Mouse (Mus musculus) heart, adult 2 months (tissue): ENCODE measurements around the gene B3galt5. TPM values are rescaled to one million over a fixed set of nuclear protein-coding genes. Genes with fewer than 3 reads are reported as not detected.

Experiments
- DNase-seq, 2 experiments: peaks; one replicate each; pipeline ENCODE4 v3.0.0; 2021
- H3K27ac ChIP-seq: fragments of 200-600 bp; 2 replicates; pipeline ENCODE4 v1.8.1; 2022
- H3K27me3 ChIP-seq: fragments of 200-500 bp; 2 replicates; pipeline ENCODE4 v1.6.1; 2012; ENCODE audit warnings: mild to moderate bottlenecking, low read length, inconsistent platforms, mixed read lengths; ENCODE audit not compliant: control insufficient read depth, insufficient read depth
- H3K36me3 ChIP-seq: fragments of 200-500 bp; 2 replicates; pipeline ENCODE4 v1.6.1; 2012; ENCODE audit warnings: low read length, inconsistent platforms; ENCODE audit not compliant: control insufficient read depth, insufficient read depth
- H3K4me1 ChIP-seq: fragments of 200-500 bp; 2 replicates; pipeline ENCODE4 v1.6.1; 2011; ENCODE audit warnings: low read length; ENCODE audit not compliant: control insufficient read depth, insufficient read depth
- H3K4me3 ChIP-seq: fragments of 200-600 bp; 2 replicates; pipeline ENCODE4 v1.8.1; 2022
- H3K79me2 ChIP-seq: fragments of 200-500 bp; replicated peaks from 2 replicates; pipeline ENCODE4 v1.6.1; 2012; ENCODE audit warnings: mild to moderate bottlenecking, inconsistent platforms, low read length, moderate library complexity, mixed read lengths; ENCODE audit not compliant: control insufficient read depth, insufficient read depth
- H3K9ac ChIP-seq: fragments of 200-500 bp; 2 replicates; pipeline ENCODE4 v1.6.1; 2012; ENCODE audit warnings: low read depth, mild to moderate bottlenecking, control low read depth, inconsistent platforms, low read length, mixed read lengths
- CTCF ChIP-seq: fragments of 200-600 bp; IDR thresholded peaks from 2 replicates; pipeline ENCODE4 v1.8.1; 2022; ENCODE audit warnings: antibody characterized with exemption, mild to moderate bottlenecking, moderate library complexity
- EP300 ChIP-seq: fragments of 200-500 bp; IDR thresholded peaks from 2 replicates; pipeline ENCODE4 v1.6.1; 2011; ENCODE audit warnings: low read depth, low read length, control low read depth; ENCODE audit not compliant: insufficient read depth
- POLR2A ChIP-seq: fragments of 200-500 bp; IDR thresholded peaks from 2 replicates; pipeline ENCODE4 v1.6.1; 2011; ENCODE audit warnings: mild to moderate bottlenecking, low read depth, low read length, control low read depth; ENCODE audit not compliant: insufficient read depth
- WGBS: fragments of 180-500 bp; shearing (Covaris S2); methylation state at CpG from one replicate; pipeline ENCODE4 v1.1.7; 2018; 5-methylcytosine and 5-hydroxymethylcytosine counted together
- intact Hi-C: fragments of 180-260 bp; cut with DNase I; formaldehyde crosslinking; loops from one replicate; pipeline ENCODE4 v1.15.1; 2025
- long read RNA-seq: library from polyadenylated mRNA; stranded (forward); transcript quantifications from one replicate; pipeline ENCODE4 v2.0.0, GENCODE M21; 2021
- polyA plus RNA-seq: library from polyadenylated mRNA; depleted of rRNA; stranded (reverse); fragments of >200 nt; gene quantifications from 2 replicates; pipeline ENCODE4 v1.2.3, GENCODE M21; 2012; rRNA removed
- total RNA-seq, 2 experiments: library from RNA; stranded (reverse); gene quantifications; 2 replicates each; pipeline ENCODE4 v1.2.3; 2021

Gene B3galt5
- not detected for total RNA-seq
- polyA plus RNA-seq = 0.03 TPM in 1 of 2 replicates, not detected in the other
- long read RNA-seq = 0 reads

- H3K9ac ChIP-seq = no peak within 1 kb of the TSS
- H3K4me1 ChIP-seq = no peaks in the 10 kb centered on the region
- H3K36me3 ChIP-seq = no peaks in the 10 kb centered on the region
- no peaks in the 10 kb centered on the region for H3K79me2 ChIP-seq
- no peaks in the 10 kb centered on the region for H3K27me3 ChIP-seq
- H3K27ac ChIP-seq = no peak within 1 kb of the TSS
- no peak within 1 kb of the TSS for H3K4me3 ChIP-seq
- intact Hi-C loops = no loop called here
- WGBS = 82% methylated on average over 17 of the region's 17 CpGs
- TF ChIP-seq CTCF = no peak
- no peak for DNase-seq
These were observed at the start of gene B3galt5 for GRCm38 (mm10) chr16:96235366-96235970. Gene B3galt5 (plus strand): TSS chr16:96235801.

- Histone ChIP-seq H3K4me3 (no peak overlapping the region), H3K9ac (no peak overlapping the region), H3K79me2 (no peaks in the 10 kb centered on the region), H3K4me1 (no peaks in the 10 kb centered on the region), H3K27ac (no peak overlapping the region), H3K36me3 (no peaks in the 10 kb centered on the region), H3K27me3 (no peaks in the 10 kb centered on the region)
- TF ChIP-seq POLR2A = no peak
- no peak for TF ChIP-seq EP300
- TF ChIP-seq CTCF = no peak
- WGBS = 85% methylated on average over 5 of the region's 5 CpGs
- intact Hi-C loops = no loop called here
- no peak for DNase-seq
These were observed 48.0 kb upstream of the B3galt5 start for GRCm38 (mm10) chr16:96187619-96188018.

GRCm38 (mm10) chr16:96191531-96192506 is 43.8 kb upstream of the B3galt5 start, which contains the start of gene Lca5l:
Gene Lca5l (minus strand): TSS chr16:96192271.
- Histone ChIP-seq H3K27ac (peak within 1 kb of the TSS; percentile 87), H3K27me3 (no peaks in the 10 kb centered on the region), H3K79me2 (no peaks in the 10 kb centered on the region), H3K36me3 (no peaks in the 10 kb centered on the region), H3K9ac (peak within 1 kb of the TSS; percentile 84), H3K4me3 (peak within 1 kb of the TSS; percentile 96), H3K4me1 (no peaks in the 10 kb centered on the region)
- WGBS = under 1% methylated on average over 77 of the region's 77 CpGs
- TF ChIP-seq POLR2A = peak; percentile 89
- TF ChIP-seq EP300 = no peak
- intact Hi-C loops = loop anchor here (5.0 kb wide), 1 partner anchor 110 kb away; the partner anchor contains the start of gene Brwd1
- peak; percentile 99 for DNase-seq

- Histone ChIP-seq H3K27me3 (no peaks in the 10 kb centered on the region), H3K36me3 (peaks cover 2% of the 10 kb centered on the region; the same call in 1 of the 2 replicates), H3K27ac (peak within 1 kb of the TSS; percentile 93), H3K9ac (peak within 1 kb of the TSS; percentile 61), H3K4me1 (peaks cover 2% of the 10 kb centered on the region), H3K79me2 (no peaks in the 10 kb centered on the region), H3K4me3 (peak within 1 kb of the TSS; percentile 52)
- WGBS = 2% methylated on average over 20 of the region's 20 CpGs
- DNase-seq = peak; percentile 79 to 86
- TF ChIP-seq EP300 (0 out of 2 replicates have a peak, but pooled peaks have one; percentile 38), POLR2A (0 out of 2 replicates have a peak, but pooled peaks have one; percentile 50), CTCF (no peak)
- intact Hi-C loops = no loop called here
These were observed 35.5 kb upstream of the B3galt5 start, which contains the start of gene Sh3bgr for GRCm38 (mm10) chr16:96199913-96200701. Gene Sh3bgr (plus strand): TSS chr16:96200450.

- H3K9ac ChIP-seq = peak overlapping the region; percentile 61
- TF ChIP-seq POLR2A (peak; percentile 0; the same call in 1 of the 2 replicates), CTCF (no peak), EP300 (no peak)
- peak overlapping the region; percentile 52 for H3K4me3 ChIP-seq
- H3K4me1 ChIP-seq = peaks cover 4% of the 10 kb centered on the region
- 22% methylated on average over 9 of the region's 9 CpGs for WGBS
- no peaks in the 10 kb centered on the region for H3K79me2 ChIP-seq
- H3K27ac ChIP-seq = peak overlapping the region; percentile 93
- intact Hi-C loops = no loop called here
- H3K36me3 ChIP-seq = peaks cover 2% of the 10 kb centered on the region; the same call in 1 of the 2 replicates
- no peaks in the 10 kb centered on the region for H3K27me3 ChIP-seq
- DNase-seq = no peak
These were observed 34.9 kb upstream of the B3galt5 start for GRCm38 (mm10) chr16:96200702-96201028.
